Mouse (Mus musculus): ENCODE results near the gene Ddi2. TPM values are rescaled to one million over a fixed set of nuclear protein-coding genes. Genes with fewer than 3 reads are reported as not detected.

The Ddi2 gene
- polyA plus RNA-seq, 1 experiment: 15.6 TPM

DNA sequence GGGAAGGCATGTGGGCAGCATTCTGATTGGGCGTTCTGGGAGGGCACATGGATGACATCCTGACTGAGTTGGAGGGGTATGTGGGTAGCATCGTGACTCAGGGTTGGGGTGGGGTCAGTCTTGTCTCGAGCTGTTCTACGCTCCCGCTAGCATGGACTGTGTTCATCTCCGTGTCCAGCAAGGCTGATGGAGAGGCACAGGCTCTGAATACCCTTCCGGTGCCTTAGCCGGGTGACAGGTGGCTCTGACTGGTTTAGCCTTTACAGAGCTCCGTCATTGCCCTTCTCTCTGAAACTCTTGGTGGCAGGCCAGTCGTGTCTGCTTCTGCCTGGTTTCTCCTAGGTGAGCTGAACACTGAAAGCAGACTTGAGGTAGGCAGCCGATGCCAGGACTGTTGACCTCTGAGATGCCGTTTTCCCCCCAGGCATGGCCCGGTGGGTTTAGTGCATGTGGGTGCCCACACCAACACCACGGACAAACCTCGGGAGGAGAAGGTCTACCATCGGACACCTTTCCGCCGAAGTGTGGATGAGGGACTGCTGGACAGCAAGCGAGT is 32.2 kb upstream of the Ddi2 start:
- H3K4me3 ChIP-seq (ENCODE audit: control insufficient read depth, insufficient read depth, low read length): no peak overlapping the region
- no peak for TF ChIP-seq CTCF (IDR thresholded peaks at IDR 0.05; ENCODE audit: borderline replicate concordance, control insufficient read depth, extremely low read depth, insufficient read depth, low read length, poor library complexity)
- TF ChIP-seq POLR2A (IDR thresholded peaks at IDR 0.05; ENCODE audit: control insufficient read depth, extremely low read depth, insufficient read depth, low read length, poor library complexity): no peak
- no peaks in the 10 kb centered on the region for H3K36me3 ChIP-seq (ENCODE audit: control insufficient read depth, insufficient read depth, low read length)
- H3K27me3 ChIP-seq (ENCODE audit: control insufficient read depth, insufficient read depth, low read length): no peaks in the 10 kb centered on the region
- DNase-seq: no peak
- no peaks in the 10 kb centered on the region for H3K4me1 ChIP-seq (replicated peaks; ENCODE audit: control insufficient read depth, insufficient read depth, low read length)
- no peak overlapping the region for H3K27ac ChIP-seq (ENCODE audit: control insufficient read depth, insufficient read depth, low read length)
- WGBS: 94% methylated on average over 19 of the region's 19 CpGs

- no peak overlapping the region for H3K4me3 ChIP-seq (ENCODE audit: control insufficient read depth, insufficient read depth, low read length)
- no peak for DNase-seq
- 38% methylated on average over 4 of the region's 4 CpGs for WGBS
- H3K27ac ChIP-seq (ENCODE audit: control insufficient read depth, insufficient read depth, low read length): no peak overlapping the region
- H3K27me3 ChIP-seq (ENCODE audit: control insufficient read depth, insufficient read depth, low read length): no peaks in the 10 kb centered on the region
- no peaks in the 10 kb centered on the region for H3K4me1 ChIP-seq (replicated peaks; ENCODE audit: control insufficient read depth, insufficient read depth, low read length)
- H3K36me3 ChIP-seq (ENCODE audit: control insufficient read depth, insufficient read depth, low read length): no peaks in the 10 kb centered on the region
- no peak for TF ChIP-seq CTCF (IDR thresholded peaks at IDR 0.05; ENCODE audit: borderline replicate concordance, control insufficient read depth, extremely low read depth, insufficient read depth, low read length, poor library complexity)
- TF ChIP-seq POLR2A (IDR thresholded peaks at IDR 0.05; ENCODE audit: control insufficient read depth, extremely low read depth, insufficient read depth, low read length, poor library complexity): no peak
Measured at GRCm38 (mm10) chr4:141752076-141752421, 28.8 kb upstream of the Ddi2 start.

- TF ChIP-seq POLR2A (IDR thresholded peaks at IDR 0.05; ENCODE audit: control insufficient read depth, extremely low read depth, insufficient read depth, low read length, poor library complexity) (no peak), CTCF (IDR thresholded peaks at IDR 0.05; ENCODE audit: borderline replicate concordance, control insufficient read depth, extremely low read depth, insufficient read depth, low read length, poor library complexity) (no peak)
- H3K4me3 ChIP-seq (ENCODE audit: control insufficient read depth, insufficient read depth, low read length): no peak overlapping the region
- no peaks in the 10 kb centered on the region for H3K27me3 ChIP-seq (ENCODE audit: control insufficient read depth, insufficient read depth, low read length)
- no peaks in the 10 kb centered on the region for H3K4me1 ChIP-seq (replicated peaks; ENCODE audit: control insufficient read depth, insufficient read depth, low read length)
- no peak for DNase-seq
- no peaks in the 10 kb centered on the region for H3K36me3 ChIP-seq (ENCODE audit: control insufficient read depth, insufficient read depth, low read length)
- 72% methylated on average over 4 of the region's 4 CpGs for WGBS
- H3K27ac ChIP-seq (ENCODE audit: control insufficient read depth, insufficient read depth, low read length): no peak overlapping the region
Measured at GRCm38 (mm10) chr4:141751419-141752075, 28.3 kb upstream of the Ddi2 start.

DNA sequence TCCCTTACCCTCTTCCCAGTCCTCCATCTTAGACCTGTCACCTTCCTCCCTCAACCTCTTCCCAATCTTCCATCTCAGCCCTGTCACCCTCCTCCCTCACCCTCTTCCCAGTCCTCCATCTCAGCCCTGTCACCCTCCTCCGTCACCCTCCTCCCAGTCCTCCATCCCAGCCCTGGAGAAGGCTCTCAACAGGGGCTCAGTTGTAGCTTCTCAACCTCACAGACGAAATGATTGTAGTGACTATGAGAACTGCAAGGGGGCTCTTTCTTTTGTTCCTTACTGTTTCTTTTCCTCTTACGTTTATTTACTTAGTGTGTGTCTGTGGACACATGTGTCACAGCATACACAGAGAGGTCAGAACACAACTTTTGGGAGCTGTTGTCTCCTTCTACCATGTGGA is 27.6 kb upstream of the Ddi2 start:
- Histone ChIP-seq H3K4me1 (replicated peaks; ENCODE audit: control insufficient read depth, insufficient read depth, low read length) (no peaks in the 10 kb centered on the region), H3K27me3 (ENCODE audit: control insufficient read depth, insufficient read depth, low read length) (no peaks in the 10 kb centered on the region), H3K4me3 (ENCODE audit: control insufficient read depth, insufficient read depth, low read length) (no peak overlapping the region), H3K27ac (ENCODE audit: control insufficient read depth, insufficient read depth, low read length) (no peak overlapping the region), H3K36me3 (ENCODE audit: control insufficient read depth, insufficient read depth, low read length) (no peaks in the 10 kb centered on the region)
- no peak for DNase-seq
- TF ChIP-seq POLR2A (IDR thresholded peaks at IDR 0.05; ENCODE audit: control insufficient read depth, extremely low read depth, insufficient read depth, low read length, poor library complexity) (no peak), CTCF (IDR thresholded peaks at IDR 0.05; ENCODE audit: borderline replicate concordance, control insufficient read depth, extremely low read depth, insufficient read depth, low read length, poor library complexity) (no peak)
- 82% methylated on average over 3 of the region's 3 CpGs for WGBS

GRCm38 (mm10) chr4:141749557-141749956 is 26.3 kb upstream of the Ddi2 start:
- H3K4me1 ChIP-seq (replicated peaks; ENCODE audit: control insufficient read depth, insufficient read depth, low read length): no peaks in the 10 kb centered on the region
- no peak overlapping the region for H3K27ac ChIP-seq (ENCODE audit: control insufficient read depth, insufficient read depth, low read length)
- DNase-seq: no peak
- no peak for TF ChIP-seq POLR2A (IDR thresholded peaks at IDR 0.05; ENCODE audit: control insufficient read depth, extremely low read depth, insufficient read depth, low read length, poor library complexity)
- TF ChIP-seq CTCF (IDR thresholded peaks at IDR 0.05; ENCODE audit: borderline replicate concordance, control insufficient read depth, extremely low read depth, insufficient read depth, low read length, poor library complexity): no peak
- 85% methylated on average over 11 of the region's 11 CpGs for WGBS
- H3K4me3 ChIP-seq (ENCODE audit: control insufficient read depth, insufficient read depth, low read length): no peak overlapping the region
- no peaks in the 10 kb centered on the region for H3K27me3 ChIP-seq (ENCODE audit: control insufficient read depth, insufficient read depth, low read length)
- no peaks in the 10 kb centered on the region for H3K36me3 ChIP-seq (ENCODE audit: control insufficient read depth, insufficient read depth, low read length)

GRCm38 (mm10) chr4:141746578-141747346 is 23.5 kb upstream of the Ddi2 start, which contains the start of gene Agmat:
TSS of gene Agmat (plus strand) at chr4:141746672.
- 60% methylated on average over 25 of the region's 25 CpGs for WGBS
- TF ChIP-seq POLR2A (IDR thresholded peaks at IDR 0.05; ENCODE audit: control insufficient read depth, extremely low read depth, insufficient read depth, low read length, poor library complexity) (no peak), CTCF (IDR thresholded peaks at IDR 0.05; ENCODE audit: borderline replicate concordance, control insufficient read depth, extremely low read depth, insufficient read depth, low read length, poor library complexity) (no peak)
- Histone ChIP-seq H3K27me3 (ENCODE audit: control insufficient read depth, insufficient read depth, low read length) (no peaks in the 10 kb centered on the region), H3K27ac (ENCODE audit: control insufficient read depth, insufficient read depth, low read length) (no peak within 1 kb of the TSS), H3K4me3 (ENCODE audit: control insufficient read depth, insufficient read depth, low read length) (no peak within 1 kb of the TSS), H3K4me1 (replicated peaks; ENCODE audit: control insufficient read depth, insufficient read depth, low read length) (no peaks in the 10 kb centered on the region), H3K36me3 (ENCODE audit: control insufficient read depth, insufficient read depth, low read length) (no peaks in the 10 kb centered on the region)
- no peak for DNase-seq
